Mouse (Mus musculus): ENCODE data around the gene Prkci.
A peak's percentile ranks its signal among the peaks of the same experiment; 100 is the strongest.

Prkci gene

DNA sequence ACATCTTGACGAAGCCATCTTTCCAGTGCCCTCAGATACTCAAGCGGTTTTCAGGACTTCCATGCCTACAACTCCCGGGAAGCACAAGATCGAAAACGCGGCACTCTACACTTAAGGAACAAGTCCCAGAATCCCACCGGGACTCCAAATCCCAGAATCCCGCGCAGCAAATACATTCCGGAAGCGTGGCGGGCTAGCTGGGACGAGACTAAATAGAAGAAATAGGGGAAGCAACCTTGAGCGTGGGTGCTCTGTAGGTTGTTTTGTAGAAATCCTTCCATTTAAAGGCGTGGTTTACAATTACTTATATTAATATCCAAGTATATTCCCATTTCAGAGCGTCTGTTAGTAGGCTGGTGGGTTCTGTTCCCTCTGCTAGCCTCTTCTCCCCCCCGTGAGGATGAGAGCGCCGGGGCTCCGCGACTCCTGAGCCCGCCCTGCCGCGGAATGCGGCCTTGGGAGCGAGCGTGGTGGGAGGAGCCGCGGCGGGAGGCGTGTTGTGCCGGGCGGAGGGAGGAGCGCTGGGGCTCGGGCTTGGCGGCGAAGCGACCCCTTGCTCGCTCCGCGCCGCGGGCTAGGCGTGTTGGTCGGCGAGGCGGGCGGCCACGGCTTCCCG is at the start of gene Prkci:
Prkci (plus strand) TSS at position 465 of the 616 bp plus-strand sequence.
- DNase-seq (ENCODE audit: low read depth, low spot score) = peak; percentile 90

DNA sequence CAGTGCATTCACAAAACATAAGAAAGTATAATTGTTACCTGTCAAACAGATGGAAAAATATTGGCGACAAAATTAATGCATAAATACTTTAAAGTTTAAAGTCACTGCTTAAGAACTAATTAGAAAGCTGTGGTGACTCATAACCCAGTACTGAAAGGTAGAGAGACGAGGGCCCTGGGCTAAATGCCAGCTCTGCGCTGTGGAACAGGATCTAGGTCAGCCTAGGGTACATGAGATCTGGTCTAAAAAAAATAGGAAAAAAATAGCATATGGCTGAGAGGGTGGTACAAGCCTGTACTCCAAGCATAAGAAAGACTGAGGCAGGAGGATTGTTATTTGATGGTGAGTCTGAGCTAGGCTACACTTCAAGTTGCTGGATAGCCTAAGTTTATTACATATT is 43.9 kb upstream of the Prkci start:
- DNase-seq (ENCODE audit: low read depth, low spot score) = no peak

GRCm38 (mm10) chr3:30952273-30953070 is 43.1 kb upstream of the Prkci start:
- no peak for DNase-seq (ENCODE audit: low read depth, low spot score)

DNA sequence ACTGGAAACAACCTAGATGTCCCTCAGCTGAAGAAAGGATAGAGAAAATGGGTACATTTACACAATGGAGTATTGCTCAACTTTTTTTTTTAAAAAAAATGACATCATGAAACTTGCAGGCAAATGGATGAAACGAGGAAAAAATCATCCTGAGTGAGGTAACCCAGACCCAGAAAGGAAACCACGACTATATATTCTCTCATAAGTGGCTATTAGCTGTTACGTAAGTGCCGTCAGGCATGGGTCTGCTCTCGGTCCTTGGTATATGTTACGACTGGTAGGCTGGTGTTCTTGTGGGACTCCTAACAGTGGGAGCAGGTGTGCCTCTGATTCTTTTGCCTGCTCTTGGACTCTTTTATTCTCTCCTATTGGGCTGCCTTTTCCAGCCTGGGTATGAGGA is 39.2 kb upstream of the Prkci start:
- DNase-seq (ENCODE audit: low read depth, low spot score) = no peak

DNA sequence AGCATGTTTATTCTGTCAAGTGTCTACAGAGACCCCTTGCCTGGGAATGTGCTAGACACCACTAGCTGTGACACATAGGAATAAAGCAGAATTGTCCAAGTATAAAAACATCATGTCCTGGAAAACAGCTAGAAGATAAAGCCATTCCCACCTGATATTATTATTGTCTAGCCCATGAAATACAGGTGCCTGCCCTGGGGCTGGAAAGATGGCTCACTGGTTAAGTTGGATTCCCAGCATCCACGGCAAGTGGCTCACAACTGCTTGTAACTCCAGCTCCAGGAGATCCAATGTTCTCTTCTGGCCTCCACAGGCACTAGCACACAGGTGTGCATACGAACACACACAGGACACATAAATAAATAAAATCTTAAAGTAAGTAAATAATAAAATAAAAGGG is 36.8 kb upstream of the Prkci start:
- DNase-seq (ENCODE audit: low read depth, low spot score) = no peak

- no peak for DNase-seq (ENCODE audit: low read depth, low spot score)
Measured at GRCm38 (mm10) chr3:30959868-30960831, 35.4 kb upstream of the Prkci start.

DNA sequence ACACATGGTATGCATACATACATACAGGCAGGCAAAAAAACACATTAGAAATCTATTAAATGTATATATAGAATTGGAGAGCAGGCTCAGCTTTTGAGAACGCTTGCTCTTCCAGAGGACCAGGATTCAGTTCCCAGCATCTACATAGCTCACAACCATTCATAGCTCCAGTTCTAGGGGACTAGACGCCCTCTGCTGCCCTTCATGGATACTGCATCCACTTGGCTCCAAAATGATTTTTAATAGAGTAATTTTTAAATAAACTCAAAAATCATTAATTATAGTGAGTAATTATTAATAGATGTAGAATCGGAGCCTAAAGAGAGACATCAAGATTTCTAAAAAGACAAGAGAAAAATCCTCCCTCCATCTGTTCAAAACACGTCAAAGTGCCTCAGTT is 32.4 kb upstream of the Prkci start:
- no peak for DNase-seq (ENCODE audit: low read depth, low spot score)

DNA sequence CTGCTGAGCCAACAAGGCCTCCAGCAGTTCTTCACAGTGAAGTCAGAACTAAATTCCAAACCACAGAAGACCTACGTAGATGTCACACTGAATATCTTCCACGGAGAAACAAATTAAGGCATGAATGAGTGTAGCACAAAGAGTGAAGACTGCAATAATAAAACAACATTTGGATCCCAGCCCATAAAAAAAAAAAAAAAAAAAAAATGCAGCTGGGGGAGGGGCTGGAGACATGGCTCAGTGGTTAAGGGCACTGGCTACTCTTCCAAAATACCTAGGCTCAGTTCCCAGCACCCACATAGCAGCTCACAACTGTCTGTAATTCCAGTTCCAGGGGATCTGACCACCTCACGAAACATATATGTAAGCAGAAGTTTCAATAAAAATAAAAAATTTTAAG is 31.3 kb upstream of the Prkci start:
- no peak for DNase-seq (ENCODE audit: low read depth, low spot score)

DNA sequence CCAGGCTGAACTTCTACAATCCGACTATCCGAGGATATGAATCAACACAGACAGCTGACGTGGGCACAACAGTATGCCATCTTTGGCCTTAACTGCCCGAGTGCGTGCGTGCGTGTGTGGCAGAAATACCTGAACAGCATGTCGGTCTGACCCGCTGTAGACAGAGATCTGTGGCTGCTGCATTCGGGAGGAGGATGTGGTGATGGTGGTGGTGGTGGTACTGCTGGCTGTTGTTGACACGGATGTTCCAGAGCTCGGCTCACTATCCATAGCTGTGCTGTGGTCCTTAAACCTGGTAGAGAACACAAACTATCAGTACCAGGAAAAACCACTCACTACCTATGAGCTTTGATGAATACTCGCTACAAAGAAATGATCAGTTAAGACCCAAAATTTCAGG is 29.9 kb upstream of the Prkci start:
- no peak for DNase-seq (ENCODE audit: low read depth, low spot score)

- no peak for DNase-seq (ENCODE audit: low read depth, low spot score)
Measured at GRCm38 (mm10) chr3:30968531-30969092, 26.9 kb upstream of the Prkci start.

DNA sequence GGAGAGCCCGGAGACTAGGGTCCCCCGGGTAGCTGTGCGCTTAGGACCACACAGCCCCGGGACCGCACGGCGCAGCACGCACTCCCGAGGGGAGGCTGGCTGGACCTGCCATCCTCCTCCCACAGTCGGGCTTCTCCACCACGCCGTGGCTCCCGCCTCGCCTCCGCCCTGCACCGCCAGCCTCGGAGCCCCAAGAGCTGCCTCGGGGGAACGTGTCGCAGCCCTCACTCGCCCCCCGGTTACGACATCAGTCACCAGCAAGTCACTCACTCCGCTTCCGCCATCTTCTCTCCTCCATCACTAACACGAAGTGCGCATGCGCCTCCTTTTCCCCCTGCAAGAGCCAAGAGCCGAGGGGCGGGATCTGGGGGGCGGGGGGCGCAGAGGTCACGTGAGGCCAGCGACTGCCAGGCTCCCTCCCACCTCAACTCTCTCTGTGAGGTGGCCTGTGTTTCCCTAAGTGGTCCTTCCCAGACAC is 26.4 kb upstream of the Prkci start, which contains the start of gene Phc3:
Phc3 (minus strand) TSS at position 312 of the 478 bp plus-strand sequence.
- DNase-seq (ENCODE audit: low read depth, low spot score) = peak; percentile 96

- DNase-seq (ENCODE audit: low read depth, low spot score) = no peak
Measured at GRCm38 (mm10) chr3:30975102-30975754, 20.3 kb upstream of the Prkci start.

GRCm38 (mm10) chr3:30976991-30977603 is 18.4 kb upstream of the Prkci start:
- no peak for DNase-seq (ENCODE audit: low read depth, low spot score)

GRCm38 (mm10) chr3:30981616-30982380 is 13.7 kb upstream of the Prkci start:
- DNase-seq (ENCODE audit: low read depth, low spot score) = no peak

- DNase-seq (ENCODE audit: low read depth, low spot score) = no peak
Measured at GRCm38 (mm10) chr3:30982924-30983536, 12.5 kb upstream of the Prkci start.

GRCm38 (mm10) chr3:30987396-30988318 is 7.9 kb upstream of the Prkci start:
- no peak for DNase-seq (ENCODE audit: low read depth, low spot score)

- no peak for DNase-seq (ENCODE audit: low read depth, low spot score)
Measured at GRCm38 (mm10) chr3:30992161-30992560, 3.4 kb upstream of the Prkci start.

- DNase-seq (ENCODE audit: low read depth, low spot score) = no peak
Measured at GRCm38 (mm10) chr3:30993066-30993573, 2.4 kb upstream of the Prkci start.

Data from embryo, embryonic 11.5 days (tissue).